Mouse (Mus musculus): ENCODE data around the gene Erlec1.

Gene Erlec1

DNA sequence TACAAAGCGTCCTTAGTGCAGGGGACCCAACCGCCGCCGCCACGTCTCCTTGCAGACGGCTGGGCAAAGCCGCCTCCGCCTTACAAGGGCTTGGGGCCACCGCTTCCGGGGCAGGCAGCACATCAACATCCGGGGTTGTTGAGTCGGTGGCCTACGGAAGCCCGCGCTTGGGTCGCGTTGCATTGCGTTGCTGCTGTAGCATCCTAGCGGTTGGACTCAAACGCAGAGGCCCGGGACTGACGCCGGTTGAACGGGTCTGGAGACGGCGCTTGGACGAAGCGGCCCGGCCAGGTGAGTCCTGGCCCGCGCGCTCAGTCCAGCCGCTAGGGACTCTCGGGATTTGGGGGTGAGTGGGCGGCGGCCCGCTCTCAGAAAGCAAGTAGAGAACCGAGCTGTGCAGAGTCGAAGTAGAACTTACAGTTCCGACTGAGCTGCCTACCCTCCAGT is at the start of gene Erlec1:
Gene Erlec1, minus strand, starts transcription at position 57 of the 447 bp plus-strand sequence.
- peak; percentile 89 for DNase-seq (ENCODE audit: extremely low spot score, low spot score)

GRCm38 (mm10) chr11:31001169-31001908 is 47.2 kb upstream of the Erlec1 start:
- no peak for DNase-seq (ENCODE audit: extremely low spot score, low spot score)

DNA sequence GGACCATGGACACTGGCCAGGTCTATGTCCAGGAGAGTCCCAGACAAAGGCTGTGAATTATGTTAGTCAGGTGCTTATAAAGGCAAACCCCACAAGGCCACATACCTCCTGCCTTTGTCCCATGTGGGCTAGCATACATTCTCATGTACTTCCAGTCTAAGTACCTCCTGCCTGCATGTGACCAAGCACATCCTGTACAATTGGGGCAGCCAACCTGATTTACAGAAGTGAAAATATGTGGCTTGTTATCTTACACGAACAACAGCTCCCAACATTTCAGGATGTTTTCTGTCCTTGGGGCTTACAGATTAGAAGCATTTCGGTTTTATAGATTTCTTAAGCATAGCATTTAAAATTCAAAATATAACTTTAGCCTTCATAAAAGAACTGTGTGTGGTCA is 45.9 kb upstream of the Erlec1 start:
- no peak for DNase-seq (ENCODE audit: extremely low spot score, low spot score)

GRCm38 (mm10) chr11:30998704-30999103 is 44.6 kb upstream of the Erlec1 start:
- no peak for DNase-seq (ENCODE audit: extremely low spot score, low spot score)

GRCm38 (mm10) chr11:30998199-30998598 is 44.1 kb upstream of the Erlec1 start:
- no peak for DNase-seq (ENCODE audit: extremely low spot score, low spot score)

GRCm38 (mm10) chr11:30996670-30997069 is 42.5 kb upstream of the Erlec1 start:
- no peak for DNase-seq (ENCODE audit: extremely low spot score, low spot score)

DNA sequence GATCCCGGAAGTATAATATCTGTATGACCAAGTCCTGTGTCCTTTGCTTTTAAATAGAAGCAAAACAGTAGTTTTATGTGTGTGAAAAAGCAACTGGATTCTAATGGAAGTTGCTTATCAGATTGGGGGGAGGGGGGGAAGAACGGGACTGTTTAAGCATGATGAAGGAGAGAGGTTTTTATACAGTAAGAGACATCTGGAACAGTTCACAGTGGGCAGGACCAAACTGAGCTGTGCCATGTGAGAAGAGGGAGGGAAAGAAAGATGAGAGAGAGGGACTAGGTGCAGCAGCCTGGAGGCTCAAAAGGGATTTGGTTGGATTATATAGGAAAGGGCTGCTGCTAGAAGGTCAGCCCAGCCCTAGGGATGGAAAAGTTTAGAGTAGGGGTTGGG is 32.5 kb upstream of the Erlec1 start:
- no peak for DNase-seq (ENCODE audit: extremely low spot score, low spot score)

GRCm38 (mm10) chr11:30985877-30986624 is 31.9 kb upstream of the Erlec1 start, which contains the start of gene Chac2:
TSS of gene Chac2 (minus strand) at chr11:30986350.
- peak; percentile 74 for DNase-seq (ENCODE audit: extremely low spot score, low spot score)

GRCm38 (mm10) chr11:30985237-30985636 is 31.1 kb upstream of the Erlec1 start:
- DNase-seq (ENCODE audit: extremely low spot score, low spot score), result no peak

- peak; percentile 66 for DNase-seq (ENCODE audit: extremely low spot score, low spot score)
These were observed 523 bp downstream of the Erlec1 start for GRCm38 (mm10) chr11:30953469-30954154.

GRCm38 (mm10) chr11:30952829-30953228 is 1.3 kb downstream of the Erlec1 start:
- DNase-seq (ENCODE audit: extremely low spot score, low spot score), result no peak

DNA sequence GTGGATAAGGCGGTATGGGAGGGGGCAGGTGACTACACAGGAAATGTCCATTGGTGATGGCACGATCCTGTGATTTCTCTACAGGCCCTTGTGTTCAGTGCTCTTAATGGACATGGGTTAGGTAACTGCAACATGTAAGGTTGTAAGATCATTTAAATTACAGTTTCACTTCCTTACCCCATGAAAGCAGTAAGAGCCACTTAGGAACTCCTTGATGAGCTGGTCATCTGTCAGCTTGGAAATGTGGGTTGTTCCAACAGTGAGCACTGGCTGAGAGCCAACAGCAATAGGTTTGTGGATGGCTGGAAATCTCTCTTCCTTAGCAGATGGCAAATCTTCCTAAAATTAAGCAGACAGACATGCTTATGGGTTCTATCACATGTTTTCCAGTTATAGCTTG is 10.6 kb downstream of the Erlec1 start:
- DNase-seq (ENCODE audit: extremely low spot score, low spot score), result no peak

- no peak for DNase-seq (ENCODE audit: extremely low spot score, low spot score)
These were observed 25.6 kb downstream of the Erlec1 start for GRCm38 (mm10) chr11:30928498-30928897.

DNA sequence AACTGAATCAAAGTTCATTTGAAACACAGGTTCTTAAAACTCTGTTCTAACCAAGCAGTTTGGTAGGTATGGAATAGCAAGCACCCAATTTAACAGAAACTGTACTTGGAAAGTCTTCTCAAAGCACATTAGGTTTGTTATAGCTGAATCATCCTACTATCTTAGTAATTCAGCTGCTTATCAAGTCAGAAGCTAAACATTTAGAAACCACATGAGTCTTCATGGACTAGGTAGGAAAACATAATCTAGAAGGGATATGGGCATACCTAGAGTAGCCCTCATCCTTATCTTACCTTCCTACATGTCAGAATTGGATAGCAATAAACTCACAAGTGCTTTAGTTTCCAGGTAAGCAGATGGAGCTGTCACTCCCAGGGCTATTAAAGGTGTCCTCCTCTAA is 26.1 kb downstream of the Erlec1 start:
- no peak for DNase-seq (ENCODE audit: extremely low spot score, low spot score)

DNA sequence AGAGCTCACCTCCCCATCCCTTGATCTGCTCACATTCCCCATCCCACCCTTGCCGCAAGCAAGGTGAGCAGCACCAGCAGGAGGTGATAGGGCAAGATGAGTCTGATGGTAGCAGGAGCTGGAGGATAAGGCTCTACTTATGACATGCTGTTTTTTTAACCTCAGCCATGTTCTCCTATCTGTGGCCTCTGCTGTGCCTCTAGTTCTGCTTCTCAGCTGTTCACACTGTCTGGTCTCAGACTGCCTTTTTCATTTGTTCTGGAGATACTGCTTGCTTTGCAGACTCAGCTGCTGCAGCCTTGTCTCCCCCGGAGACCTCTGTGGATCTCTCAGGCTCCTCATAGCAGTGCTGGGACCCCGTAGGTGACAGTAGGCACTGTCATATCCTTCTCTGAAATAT is 30.9 kb downstream of the Erlec1 start:
- no peak for DNase-seq (ENCODE audit: extremely low spot score, low spot score)

DNA sequence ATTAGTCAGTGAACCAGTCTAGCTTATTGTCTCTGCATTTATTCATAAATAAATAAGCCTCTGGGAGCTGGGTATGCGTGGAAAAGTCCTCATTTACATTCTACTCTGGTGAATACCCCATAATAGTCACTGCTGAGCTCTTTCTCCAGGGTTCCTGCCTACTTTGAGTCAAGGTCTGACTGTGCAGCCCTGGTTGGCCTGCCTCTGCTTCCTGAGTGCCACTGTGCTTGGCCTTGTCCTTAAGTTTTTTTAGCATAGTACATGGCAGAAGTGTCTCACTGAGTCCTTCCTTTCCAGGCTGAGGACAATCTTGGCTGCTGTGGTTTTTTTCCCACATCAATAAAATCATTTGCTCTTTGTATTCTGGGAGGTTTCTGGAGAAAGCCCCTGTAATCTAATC is 33.5 kb downstream of the Erlec1 start:
- no peak for DNase-seq (ENCODE audit: extremely low spot score, low spot score)

DNA sequence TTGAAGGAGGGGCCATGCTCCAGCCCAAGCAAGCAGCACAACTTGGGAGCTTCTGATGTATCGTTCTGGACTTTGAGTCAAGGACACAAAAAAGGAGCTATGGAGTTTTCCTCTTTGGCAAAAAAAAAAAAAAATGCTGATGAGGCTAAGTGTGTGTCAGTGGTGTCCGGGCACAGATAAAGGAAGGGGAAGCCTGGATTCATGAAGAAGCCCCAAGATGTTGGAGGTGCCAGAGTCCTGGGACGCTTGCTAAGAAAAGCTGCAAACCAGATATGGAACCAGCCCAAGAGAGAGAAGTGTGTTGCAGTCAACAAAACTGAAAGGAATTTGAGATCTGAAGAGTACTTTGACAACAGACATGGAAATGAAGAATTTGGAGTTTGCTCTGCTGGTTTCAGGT is 41.8 kb downstream of the Erlec1 start:
- no peak for DNase-seq (ENCODE audit: extremely low spot score, low spot score)

DNA sequence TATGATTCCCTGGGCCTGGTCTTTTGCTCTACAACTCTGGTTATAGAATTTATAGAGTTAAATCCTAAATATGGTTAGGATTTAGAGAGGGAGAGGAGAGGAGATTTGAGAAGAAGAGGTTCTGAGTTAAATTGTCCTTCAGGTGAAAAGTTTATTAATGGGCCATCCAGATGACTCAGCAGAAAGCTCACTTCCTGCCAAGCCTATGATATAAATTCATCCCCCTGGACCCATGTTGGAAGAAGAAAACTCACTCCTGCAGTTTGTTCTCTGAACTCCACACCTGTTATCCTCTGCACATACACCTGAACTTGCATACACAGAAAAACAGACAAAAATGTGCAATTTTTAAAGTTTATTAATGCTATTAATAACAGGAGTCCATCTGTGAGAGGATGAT is 54.8 kb downstream of the Erlec1 start:
- DNase-seq (ENCODE audit: extremely low spot score, low spot score), result no peak

- no peak for DNase-seq (ENCODE audit: extremely low spot score, low spot score)
These were observed 57.9 kb downstream of the Erlec1 start for GRCm38 (mm10) chr11:30896201-30896600.

DNA sequence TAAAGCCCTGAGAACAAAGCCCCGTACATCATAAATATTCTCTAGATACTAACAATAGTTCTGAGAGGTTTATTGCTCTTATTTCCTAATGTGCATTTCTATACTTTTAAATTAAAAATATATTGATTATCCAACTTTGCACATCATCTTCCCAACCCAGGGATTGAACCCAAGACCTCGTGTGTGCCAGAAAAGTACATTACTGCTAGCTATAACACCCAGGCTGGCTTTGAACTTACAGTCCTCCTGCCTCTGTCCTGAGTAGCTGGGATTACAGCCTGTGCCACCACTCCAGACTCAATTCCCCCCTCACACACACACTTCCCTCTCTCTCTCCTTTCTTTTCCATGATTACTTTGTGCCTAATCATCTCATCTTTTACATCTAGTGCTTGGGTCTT is 66.0 kb downstream of the Erlec1 start:
- no peak for DNase-seq (ENCODE audit: extremely low spot score, low spot score)

DNA sequence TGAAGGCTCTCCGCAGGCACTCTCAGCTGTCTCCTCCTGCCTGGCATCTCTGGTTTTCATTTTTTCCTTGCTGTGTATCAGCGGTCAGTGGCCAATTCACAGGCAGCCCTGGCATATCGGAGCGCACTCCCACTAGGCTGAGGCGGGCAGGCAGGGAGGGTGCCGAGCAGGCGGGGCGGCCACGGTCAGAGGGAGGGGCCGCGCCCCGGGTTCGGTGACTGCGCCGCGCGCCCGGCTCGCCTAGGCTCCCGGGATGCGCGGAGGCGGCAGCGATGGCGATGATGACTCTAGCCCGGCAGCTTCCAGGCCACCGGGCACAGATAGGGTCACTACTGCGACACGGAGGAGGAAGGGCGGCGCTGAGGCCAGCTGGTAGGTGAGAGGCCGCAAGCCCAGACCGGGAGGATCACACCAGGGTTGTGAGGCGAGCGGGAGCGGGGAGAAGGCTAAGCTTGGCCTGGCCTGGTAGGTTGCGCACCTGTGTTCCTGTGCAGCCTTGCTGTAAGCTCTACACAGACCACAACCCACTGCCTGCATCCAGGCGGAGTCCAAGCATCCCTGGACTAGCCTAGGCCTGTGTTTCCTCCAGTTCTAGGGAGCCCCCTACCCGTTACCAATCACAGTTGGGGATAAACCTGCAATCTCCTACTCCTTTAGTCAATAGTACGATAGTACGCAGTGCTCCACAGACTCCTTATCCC is 68.8 kb downstream of the Erlec1 start, which contains the start of the genes Gpr75 and Asb3:
Gene Gpr75, plus strand, starts transcription at position 188 of the 701 bp plus-strand sequence.
Gene Asb3, plus strand, starts transcription at position 246 of the 701 bp plus-strand sequence.
- DNase-seq (ENCODE audit: extremely low spot score, low spot score), result peak; percentile 59

Measured in neural tube, embryonic 10.5 days (tissue).